Mouse (Mus musculus) T-cell, adult 2 months (primary cell): ENCODE measurements around the gene Asgr2.
"Not testable (repeated sequence)": the region's sequence is repeated elsewhere in the genome, so short reads cannot be mapped to it uniquely, and the experiment has no call there.

Source experiments
- DNase-seq: peaks from one replicate; pipeline ENCODE4 v3.0.0; 2022; ENCODE audit warnings: low spot score

The Asgr2 gene

DNA sequence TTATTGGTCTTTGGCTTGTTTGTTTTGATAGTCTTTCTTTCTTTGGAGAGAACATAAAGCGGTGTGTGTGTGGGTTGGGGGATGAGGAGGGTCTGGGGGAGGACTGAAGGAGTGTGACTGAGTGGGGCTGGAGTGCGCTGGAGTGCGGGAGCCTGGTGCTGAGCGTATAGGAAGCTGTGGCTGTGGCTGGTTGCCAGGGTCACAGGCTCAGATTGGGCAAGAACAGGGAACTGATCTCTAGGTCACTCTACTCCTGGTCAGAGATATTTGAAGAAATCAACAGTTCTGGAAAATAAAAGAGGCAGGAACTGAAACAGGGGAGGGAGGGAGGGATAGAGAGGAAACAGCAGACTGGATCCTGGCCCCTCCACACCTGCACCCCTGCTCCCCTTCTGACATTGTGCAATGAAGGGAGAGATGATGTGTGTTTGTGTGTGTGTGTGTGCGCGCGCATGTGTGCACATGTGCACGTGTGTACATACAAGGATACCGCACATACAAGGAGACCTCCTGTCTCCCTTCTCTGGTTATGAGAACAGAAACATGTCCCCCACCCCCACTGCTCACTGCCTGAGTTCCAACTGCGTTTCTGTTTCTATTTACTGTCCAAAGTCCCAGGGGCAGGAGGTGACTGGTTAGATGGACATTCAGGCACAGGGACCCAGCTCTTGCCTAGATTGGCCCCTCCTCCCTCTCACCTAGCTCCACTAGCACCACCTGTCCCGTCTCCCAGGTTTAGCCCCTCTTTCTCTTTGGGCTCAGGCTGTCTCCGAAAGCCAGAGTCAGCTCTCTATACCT lies at the start of gene Asgr2:
Asgr2 (plus strand) TSS at position 659 of the 798 bp plus-strand sequence.
- no peak for DNase-seq

DNA sequence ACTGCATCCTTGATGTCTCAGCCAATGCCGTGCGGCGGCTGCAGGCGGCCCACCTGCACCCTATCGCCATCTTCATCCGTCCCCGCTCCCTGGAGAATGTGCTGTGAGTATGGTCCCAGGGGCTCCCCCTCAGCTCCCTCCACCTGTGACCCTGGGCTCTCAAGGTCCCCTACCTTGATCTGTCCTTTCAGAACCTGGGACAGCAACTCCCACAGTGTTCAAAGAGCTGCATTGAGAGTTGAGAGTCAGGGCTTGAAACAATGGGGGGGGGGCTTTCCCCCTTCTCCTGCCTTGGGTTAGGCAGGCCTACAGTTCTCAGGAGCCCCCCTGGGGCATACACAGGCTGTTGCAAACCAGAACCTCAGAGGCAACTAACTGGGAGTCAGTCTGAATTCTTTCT lies 48.8 kb upstream of the Asgr2 start:
- no peak for DNase-seq

DNA sequence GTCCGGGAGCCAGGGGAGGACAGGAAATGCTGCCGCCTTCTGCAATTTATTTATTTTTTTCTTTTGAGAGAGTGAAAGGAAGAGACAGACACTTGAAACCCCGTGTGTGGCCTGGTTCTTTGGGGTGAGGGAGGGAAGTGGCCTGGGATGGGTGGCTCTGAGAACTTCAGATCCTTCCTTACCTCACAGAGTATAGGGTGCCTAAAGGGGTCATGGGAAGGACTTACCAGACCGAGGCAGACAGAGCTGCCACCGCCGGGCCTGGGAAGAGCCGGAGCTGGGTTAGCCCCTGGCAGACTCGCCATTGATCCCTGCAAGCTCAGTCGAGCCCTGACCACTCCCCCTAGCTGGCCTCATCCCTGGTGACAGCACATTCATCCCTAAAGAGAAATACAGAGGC lies 47.0 kb upstream of the Asgr2 start:
- no peak for DNase-seq

DNA sequence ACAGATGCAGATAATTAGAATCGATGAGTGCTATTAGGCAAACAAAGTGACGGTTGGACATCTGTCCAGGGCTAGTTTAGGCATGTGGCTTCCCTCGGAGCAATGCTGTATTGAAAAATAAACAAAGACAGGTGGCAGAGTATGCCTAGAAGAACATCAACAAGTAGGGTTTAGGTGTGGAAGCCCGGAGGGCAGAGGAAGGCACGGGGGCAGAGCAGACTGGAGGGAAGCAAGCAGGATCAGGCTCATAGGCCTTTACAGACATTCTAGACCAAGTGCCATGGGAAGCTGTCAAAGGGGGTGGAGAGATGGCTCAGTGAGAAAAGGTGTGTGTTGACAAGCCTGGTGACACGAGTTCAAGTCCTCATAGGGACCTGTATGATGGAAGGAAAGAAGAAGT lies 43.1 kb upstream of the Asgr2 start:
- no peak for DNase-seq

DNA sequence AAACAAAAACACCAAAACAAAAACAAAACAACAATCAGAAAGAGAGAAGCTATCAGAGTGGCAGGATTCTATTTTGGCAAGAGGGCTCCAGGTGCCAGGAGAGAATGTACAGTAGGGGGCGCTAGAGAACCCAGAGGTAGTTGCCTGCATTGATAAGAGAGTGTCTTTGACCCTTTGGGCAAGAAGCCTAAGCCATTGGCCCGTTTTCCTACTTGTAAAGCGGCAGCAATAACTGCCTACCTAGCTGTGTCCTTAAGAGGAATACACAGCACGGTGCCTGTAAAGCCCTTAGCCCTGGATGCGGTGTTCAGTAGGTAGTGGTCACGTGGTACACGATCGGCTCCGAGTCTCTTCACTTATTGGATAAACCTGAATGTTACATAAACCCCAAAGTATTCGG lies 42.6 kb upstream of the Asgr2 start:
- DNase-seq = peak; percentile 18

DNA sequence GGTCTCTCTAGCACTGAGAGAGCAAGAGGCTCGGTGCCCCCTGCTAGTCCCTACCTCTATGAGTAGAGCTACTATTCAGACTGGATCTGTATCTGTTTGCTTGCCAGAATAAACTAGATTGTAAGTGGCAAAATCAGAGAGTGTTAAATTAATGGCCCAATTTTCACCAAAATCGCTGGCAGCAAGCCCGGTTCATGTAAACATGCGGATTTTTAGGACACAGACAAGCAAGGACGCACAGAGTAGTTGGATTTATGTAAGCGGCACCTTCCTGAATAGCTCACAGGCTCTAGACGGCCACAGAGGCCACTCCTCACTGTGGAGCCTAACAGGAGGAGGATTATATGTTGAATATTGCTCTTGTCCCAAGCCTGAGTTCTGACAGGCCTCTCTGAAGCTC lies 39.3 kb upstream of the Asgr2 start:
- no peak for DNase-seq

DNA sequence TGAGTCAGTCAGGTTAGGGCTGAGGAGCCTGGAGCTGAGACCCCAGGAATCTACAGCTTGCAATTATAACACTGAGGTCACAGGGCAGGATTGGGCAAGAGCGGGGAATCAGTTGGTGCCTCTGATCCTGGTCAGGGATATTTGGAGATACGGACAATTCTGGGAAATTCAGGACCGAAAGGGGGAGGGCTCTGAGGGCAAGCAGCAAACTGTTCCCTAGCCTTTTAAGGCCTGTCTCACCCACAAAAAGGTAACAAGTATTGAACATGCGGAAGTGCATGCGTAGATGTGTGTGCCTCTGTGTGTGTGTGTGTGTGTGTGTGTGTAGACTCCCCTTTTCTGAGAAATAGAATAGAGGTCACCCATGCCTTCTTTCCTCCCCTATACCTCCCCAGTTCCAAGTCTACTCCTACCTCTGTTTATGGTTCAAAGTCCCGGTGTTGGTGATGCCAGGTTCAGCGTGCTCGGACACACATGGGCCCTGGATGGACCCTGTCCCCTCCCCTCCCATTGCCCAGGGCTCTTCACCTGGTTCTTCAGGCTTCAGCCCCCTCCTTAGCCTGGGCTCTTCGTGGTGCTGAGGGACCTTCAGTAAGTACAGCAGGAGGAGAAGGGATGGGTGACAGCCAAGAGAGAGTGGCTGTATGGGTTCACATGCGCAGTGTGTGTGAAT lies 38.4 kb upstream of the Asgr2 start, which contains the start of gene Asgr1:
Asgr1 (plus strand) TSS at position 188 of the 673 bp plus-strand sequence.
- no peak for DNase-seq

DNA sequence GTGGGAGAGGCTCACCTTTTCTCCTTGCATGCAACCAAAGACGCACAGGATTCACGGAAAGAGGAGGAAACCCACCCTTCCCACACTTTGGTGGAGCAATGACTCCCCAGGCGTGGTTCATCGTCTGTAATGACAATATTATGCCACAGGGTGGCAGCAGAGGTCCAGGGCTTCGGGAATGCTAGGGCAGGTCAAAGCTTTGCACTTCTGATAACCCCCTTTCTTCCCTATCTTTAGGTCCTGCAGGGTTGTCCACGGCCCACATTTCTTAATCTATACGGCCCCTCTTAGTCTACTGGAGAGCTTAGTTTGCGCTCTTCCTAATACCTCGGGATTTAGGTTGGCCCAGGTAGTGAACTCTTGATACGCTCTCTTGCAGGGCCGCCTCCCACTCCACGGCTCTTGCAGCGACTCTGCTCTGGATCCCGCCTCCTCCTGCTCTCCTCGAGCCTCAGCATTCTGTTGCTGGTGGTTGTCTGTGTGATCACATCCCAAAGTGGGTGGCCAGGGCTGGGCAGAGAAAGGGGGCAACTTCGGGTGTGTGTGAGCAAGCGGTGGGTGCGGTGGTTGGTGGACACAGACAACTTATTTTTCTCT lies 36.7 kb upstream of the Asgr2 start:
- DNase-seq = peak; percentile 66

DNA sequence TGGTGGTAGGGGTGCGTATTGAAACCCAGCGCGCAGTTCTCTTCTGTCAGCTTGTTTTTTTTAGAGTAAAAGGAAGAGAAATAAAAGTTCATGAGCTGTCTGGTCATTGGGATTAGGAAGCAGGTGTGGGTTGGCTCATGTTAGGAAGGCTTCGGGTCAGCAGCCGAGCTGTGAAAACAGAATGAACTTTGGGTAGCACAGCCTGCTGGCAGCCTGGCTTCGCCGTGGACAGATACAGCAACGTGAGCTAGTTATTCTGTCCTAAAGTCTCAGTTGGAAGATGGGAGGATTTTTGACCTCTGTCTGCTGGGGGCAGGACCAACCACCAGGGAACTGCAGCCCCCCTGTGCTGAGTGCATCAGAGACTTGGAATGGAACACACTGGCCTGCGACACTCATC lies 34.6 kb upstream of the Asgr2 start:
- DNase-seq = no peak

DNA sequence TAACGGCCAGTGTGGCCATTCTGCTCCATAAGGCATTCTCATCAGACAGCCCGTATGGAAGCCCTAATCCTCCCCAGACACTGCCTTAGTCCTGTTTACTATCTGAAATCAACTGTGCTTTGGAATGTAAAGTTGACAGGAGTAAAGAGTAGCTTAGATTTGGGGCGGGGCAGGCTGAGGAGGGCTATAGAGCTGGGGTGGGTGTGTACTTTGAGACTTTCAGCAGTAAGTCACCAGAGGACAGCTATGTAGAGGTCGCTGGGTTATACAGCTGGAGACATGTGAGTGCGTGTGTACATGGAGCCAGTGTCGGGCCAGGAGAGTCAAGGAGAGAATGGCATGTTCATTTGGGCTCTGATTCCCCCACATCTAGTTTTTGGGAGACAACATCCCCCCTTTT lies 32.5 kb upstream of the Asgr2 start:
- no peak for DNase-seq

DNA sequence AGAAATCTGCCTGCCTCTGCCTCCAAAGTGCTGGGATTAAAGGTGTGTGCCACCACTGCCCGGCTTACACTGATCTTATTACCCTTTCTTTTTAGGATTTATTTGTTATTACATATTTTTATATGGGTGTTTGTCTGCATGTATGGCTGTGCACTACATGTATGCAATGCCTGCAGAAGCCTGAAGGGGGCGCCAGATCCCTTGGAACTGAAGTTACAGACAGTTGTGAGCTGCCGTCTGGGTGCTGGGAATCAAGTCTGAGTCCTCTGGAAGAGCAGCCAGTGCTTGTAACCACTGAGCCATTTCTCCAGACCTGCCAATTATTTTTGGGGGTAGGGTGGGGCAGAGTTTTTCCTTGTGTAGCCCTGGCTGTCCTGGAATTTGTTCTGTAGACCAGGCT lies 29.4 kb upstream of the Asgr2 start:
- no peak for DNase-seq

DNA sequence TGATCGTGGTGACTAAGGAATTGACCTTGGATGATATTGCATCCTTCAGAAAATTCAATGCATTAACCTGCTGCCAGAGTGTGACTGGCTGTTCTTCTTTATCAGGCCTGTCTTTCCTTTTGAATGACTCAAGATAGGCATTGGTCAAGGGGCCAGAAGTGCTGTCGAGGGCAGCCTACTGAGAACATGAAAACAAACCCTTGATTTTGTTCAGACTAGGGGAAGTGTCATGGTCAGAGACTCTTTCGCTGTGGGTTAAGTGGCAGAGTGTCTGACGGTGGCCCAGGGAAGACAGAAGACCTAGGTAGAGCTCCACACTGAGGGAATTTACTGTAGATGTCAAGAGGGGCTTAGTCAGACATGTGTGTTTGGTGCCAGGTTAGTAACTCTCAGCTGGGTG lies 25.7 kb upstream of the Asgr2 start:
- no peak for DNase-seq

DNA sequence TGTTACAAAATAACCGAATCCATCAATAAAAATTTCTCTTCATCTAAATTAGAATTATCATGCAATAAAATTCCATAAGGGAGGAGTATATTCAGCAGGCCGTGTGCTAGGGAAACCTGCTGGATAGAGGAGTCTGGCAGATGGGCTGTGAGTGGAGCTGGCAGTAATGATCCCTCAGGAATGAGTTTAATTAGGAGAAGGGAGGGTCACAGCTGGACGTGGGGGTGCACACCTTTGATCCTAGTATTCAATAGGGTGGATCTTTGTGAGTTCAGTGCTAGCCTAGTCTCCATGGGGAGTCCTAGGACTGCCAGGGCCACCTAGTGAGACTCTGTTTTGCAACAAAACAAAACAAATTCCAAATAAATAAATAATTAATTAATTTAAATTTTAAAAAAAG lies 24.2 kb upstream of the Asgr2 start:
- DNase-seq = no peak

DNA sequence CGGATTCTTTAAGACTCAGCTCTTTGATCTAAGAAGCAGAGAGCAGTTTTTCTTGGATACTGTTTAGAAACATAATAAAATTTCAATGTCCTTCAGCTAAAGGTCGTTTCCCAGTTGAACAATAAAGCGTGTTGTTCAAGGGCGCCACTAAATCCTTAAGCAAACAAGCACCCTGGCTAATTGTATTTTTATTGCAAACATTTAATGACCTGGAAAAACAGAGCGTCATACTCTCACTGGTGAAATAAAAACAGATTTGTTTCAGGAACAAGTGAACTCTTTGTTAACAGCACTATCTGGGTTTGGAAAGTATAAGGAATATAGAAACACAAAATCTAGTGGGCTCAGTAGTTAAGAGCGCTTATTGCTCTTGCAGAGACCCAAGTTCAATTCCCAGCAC lies 22.4 kb upstream of the Asgr2 start:
- no peak for DNase-seq

DNA sequence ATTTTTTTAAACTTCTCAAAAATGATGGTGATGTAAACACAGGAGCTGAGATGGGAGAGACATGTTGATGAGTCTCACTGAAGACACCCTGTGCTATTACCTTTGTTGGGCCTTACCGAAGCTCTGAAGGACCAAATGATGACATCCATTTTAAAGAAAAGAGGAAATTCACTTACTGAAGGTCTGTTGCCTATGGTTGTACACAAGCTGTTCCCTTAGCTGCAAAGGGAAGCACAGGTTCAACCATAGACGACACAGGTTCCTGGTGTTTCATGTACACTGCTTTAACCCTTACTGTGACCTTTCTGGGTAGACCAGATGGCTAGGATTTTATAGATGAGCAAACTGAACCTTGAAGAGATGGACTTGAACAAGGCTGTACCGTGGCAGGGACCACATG lies 21.8 kb upstream of the Asgr2 start:
- not testable (repeated sequence) for DNase-seq

DNA sequence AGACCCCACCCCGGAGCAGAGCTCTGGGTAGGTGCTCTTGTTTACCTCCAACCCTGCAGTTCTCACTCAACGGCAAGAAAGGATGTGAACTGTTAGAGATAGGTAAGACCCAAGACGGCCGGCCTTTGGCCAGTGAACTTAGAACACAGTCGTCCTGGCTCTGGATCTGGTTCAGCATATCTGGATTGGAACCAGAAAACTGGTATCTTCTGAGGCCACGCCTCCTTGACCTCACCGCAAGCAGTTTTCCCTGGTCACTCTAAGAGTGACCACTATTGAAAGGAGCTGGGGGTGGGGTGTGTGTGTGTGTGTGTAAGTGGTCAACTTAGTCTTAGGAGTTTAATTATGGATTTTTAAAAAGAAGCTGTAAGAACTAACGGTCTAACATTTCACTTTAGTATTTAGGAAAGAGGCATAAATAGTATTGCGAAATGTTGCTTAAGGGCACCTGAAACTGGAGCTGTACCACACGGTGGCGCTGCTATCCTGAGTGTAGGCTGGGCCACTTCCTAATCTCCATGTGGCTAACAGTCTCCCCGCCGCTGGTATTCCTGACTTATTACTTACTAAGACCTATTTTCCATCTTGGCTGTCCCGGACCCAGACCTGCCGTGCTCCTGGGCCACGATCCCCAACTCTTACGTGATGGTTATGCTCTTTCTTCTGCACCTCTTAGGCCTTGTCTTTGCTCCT lies 17.9 kb upstream of the Asgr2 start:
- DNase-seq = peak; percentile 35

DNA sequence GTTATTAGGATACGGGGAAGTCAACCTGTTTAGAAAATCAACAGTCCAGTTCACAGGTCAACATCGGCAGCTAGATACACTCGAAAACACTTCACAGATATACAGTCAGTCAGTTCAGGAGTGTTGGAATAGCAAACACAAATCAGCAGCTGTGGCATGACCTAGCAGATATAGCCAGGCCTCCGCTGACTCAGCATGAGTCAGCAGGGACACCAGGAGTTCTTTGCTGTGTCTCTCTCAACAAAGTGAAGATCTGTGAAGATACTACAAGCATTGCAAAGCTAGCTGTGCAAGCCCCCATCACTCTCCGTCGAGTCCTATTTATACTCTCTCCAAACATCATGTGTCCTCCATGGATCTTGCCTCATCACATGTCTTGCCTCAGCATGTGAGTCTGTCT lies 16.9 kb upstream of the Asgr2 start:
- no peak for DNase-seq

DNA sequence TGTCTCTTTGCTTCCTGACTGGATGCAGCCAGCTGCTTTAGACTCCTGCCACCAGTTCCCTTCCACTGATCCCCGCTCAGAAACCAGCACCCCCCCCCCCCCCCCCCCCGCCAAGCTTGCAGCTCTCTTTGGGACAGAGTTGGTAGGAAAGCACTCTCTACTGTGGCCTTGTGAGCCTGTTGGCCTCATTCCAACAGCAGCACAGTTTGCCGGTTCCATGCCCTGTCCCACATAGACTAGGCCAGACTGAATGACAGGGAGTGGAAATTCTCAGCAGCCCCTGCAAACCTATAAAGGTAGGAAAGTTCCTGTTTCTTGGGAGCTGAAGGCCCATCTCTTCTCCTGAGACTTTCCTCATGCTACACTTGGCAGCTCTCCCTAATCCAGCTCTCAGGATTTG lies 15.0 kb upstream of the Asgr2 start:
- DNase-seq = no peak

DNA sequence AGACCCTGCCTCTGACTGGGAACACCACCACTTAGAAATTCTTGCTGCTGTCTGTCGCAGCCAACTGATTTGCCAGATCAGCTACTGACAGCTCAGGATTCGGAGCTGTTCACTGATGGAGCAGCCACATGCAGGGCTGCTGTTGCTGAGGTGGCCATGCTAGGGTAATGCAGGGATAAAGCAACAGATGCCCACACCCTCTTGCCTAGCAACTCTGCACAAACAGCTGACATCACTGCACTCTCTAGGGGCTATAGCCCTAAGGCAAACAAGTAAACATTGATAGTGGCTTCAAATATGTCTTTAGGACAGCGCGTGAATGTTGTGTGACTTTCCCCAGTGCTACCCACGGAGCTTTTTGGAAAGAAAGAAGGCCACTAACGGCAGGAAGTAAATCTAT lies 13.3 kb upstream of the Asgr2 start:
- DNase-seq = no peak

DNA sequence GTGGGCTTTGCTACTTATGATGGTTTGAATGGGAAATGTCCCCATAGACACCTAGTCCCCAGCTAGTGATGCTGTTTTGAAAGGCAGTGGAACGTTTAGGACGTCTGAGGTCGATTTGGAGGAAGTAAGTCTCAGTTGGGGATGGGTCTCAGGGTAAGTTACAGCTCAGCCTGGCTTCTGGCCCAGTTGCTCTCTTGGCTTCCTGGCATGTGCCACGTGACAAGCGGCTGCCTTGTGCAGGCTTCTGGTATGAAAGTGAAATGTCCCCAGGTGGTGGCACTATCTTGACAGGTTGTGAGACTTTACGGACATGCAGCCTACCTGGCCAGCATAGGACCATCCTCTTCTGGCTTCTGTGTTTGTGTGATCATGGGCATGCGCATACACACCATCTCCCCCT lies 12.5 kb upstream of the Asgr2 start:
- DNase-seq = peak; percentile 61

DNA sequence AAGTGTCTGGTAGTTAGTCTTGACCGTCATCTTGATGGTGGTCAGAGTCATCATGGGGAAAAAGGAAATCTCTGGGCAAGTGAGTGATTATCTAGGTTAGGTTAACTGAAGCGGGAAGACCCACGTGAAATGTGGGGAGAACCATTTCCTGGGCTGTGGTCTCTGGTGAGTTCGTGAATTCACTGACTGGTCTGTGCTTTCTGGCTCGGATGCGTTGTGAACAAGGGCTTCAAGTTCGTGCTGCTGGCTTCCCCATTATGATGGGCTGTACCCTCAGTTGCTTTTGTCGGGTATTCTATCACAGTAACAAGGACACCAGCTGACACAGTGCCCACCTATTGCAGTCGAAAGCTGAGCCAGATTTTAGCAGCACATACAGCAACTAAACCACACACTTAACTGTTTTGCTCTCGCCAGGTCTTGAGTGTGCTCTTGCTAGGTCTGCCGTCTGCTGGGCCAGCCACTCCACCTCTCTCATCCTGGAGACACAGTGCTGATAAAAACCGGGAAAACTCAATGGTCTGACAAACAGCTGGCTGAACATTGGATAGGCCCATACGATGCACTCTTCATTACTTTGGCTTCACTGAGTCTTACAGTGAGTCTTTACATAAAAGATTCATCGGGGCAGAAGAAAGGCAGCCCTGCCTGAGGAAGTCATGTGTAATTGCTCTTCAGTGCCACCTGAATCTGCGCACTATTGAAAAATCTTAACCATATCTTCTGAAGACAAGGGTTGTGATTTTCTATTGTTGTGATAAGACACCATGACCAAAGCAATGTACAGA lies 11.4 kb upstream of the Asgr2 start:
- DNase-seq = peak; percentile 10

DNA sequence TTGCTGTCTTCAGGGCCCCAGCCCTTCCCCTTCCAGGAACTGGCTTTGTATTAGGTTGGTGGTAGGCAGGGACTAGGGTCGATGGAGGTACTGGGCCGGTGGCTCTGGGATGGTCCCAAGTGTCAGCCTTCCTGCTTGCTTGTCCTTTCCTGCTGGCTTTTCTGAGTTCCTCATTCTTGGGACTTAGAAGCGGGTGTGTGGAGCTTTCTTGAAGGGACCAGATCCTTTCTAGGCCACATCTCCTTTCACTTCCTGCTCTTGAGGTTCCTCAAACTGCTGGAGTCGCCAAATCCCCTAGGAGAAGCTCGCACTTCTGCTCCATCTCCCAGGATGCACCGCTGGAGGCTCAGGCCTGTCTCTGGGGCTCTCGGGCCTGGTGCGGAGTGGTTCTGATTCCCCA lies 7.9 kb upstream of the Asgr2 start:
- no peak for DNase-seq
